Mouse (Mus musculus) hindbrain, embryonic 14.5 days (tissue): Measurements from ENCODE around the gene Pccb. TPM values are rescaled to one million over a fixed set of nuclear protein-coding genes. Genes with fewer than 3 reads are reported as not detected.

Experiments used
- ATAC-seq: fragments of 200-750 bp; cut with Nextera tagmentation; 2 replicates; pipeline ENCODE4 v1.8.0; 2017; ENCODE audit warnings: moderate number of reproducible peaks, mild to moderate bottlenecking, moderate TSS enrichment, moderate library complexity; ENCODE audit not compliant: low FRiP score
- DNase-seq: peaks from one replicate; pipeline ENCODE4 v3.0.0-alpha.2; 2015; ENCODE audit warnings: low spot score
- H3K27ac ChIP-seq: fragments of 300-500 bp; sonication (generic); 2 replicates; pipeline ENCODE4 v1.5.1; 2014; ENCODE audit warnings: mild to moderate bottlenecking, moderate library complexity
- H3K27me3 ChIP-seq: fragments of 300-500 bp; sonication (generic); 2 replicates; pipeline ENCODE4 v1.6.1; 2014; ENCODE audit warnings: mild to moderate bottlenecking, low read length, mixed read lengths; ENCODE audit not compliant: control insufficient read depth, insufficient read depth
- H3K36me3 ChIP-seq: fragments of 300-500 bp; sonication (generic); replicated peaks from 2 replicates; pipeline ENCODE4 v1.6.1; 2014; ENCODE audit not compliant: control insufficient read depth, insufficient read depth
- H3K4me1 ChIP-seq: fragments of 300-500 bp; sonication (generic); replicated peaks from 2 replicates; pipeline ENCODE4 v1.6.1; 2014; ENCODE audit warnings: antibody characterized with exemption, low read length, mixed read lengths; ENCODE audit not compliant: control insufficient read depth, insufficient read depth
- H3K4me2 ChIP-seq: fragments of 300-500 bp; sonication (generic); replicated peaks from 2 replicates; pipeline ENCODE4 v1.6.1; 2014; ENCODE audit warnings: mild to moderate bottlenecking, moderate library complexity
- H3K4me3 ChIP-seq: fragments of 300-500 bp; sonication (generic); replicated peaks from 2 replicates; pipeline ENCODE4 v1.5.1; 2014; ENCODE audit warnings: mild to moderate bottlenecking, low read length
- H3K9ac ChIP-seq: fragments of 300-500 bp; sonication (generic); 2 replicates; pipeline ENCODE4 v1.6.1; 2014
- H3K9me3 ChIP-seq: fragments of 300-500 bp; sonication (generic); 2 replicates; pipeline ENCODE4 v1.6.1; 2016; ENCODE audit warnings: low read length; ENCODE audit not compliant: control insufficient read depth
- WGBS: fragments of 180-500 bp; shearing (Covaris S2); extraction: QIAGEN DNeasy Blood & Tissue Kit; methylation state at CpG from one replicate; pipeline ENCODE4 v1.1.7; 2014; 5-methylcytosine and 5-hydroxymethylcytosine counted together
- polyA plus RNA-seq: library from polyadenylated mRNA; unstranded; fragments of >200 nt; fragmentation: Nextera tagmentation; extraction: Ambion mirVana; gene quantifications from 2 replicates; pipeline ENCODE4 v1.2.1, GENCODE M21; 2014

Pccb gene
- polyA plus RNA-seq, 1 experiment from 2014 or later = 24.9 TPM

GRCm38 (mm10) chr9:101053279-101053678 is 18.6 kb upstream of the Pccb start:
- Histone ChIP-seq H3K36me3 (no peaks in the 10 kb centered on the region), H3K9ac (no peak overlapping the region), H3K4me1 (no peaks in the 10 kb centered on the region), H3K4me3 (no peak overlapping the region), H3K27ac (no peak overlapping the region), H3K27me3 (no peaks in the 10 kb centered on the region), H3K9me3 (no peaks in the 10 kb centered on the region), H3K4me2 (no peak overlapping the region)
- DNase-seq (no peak), ATAC-seq (no peak)
- 78% methylated on average over 14 of the region's 14 CpGs for WGBS

GRCm38 (mm10) chr9:101052691-101053090 is 18.0 kb upstream of the Pccb start:
- Histone ChIP-seq H3K4me1 (no peaks in the 10 kb centered on the region), H3K4me3 (no peak overlapping the region), H3K36me3 (no peaks in the 10 kb centered on the region), H3K27ac (no peak overlapping the region), H3K9ac (no peak overlapping the region), H3K4me2 (no peak overlapping the region), H3K9me3 (no peaks in the 10 kb centered on the region), H3K27me3 (no peaks in the 10 kb centered on the region)
- WGBS = 83% methylated on average over 6 of the region's 6 CpGs
- DNase-seq = no peak
- no peak for ATAC-seq

- 92% methylated on average over 3 of the region's 3 CpGs for WGBS
- Histone ChIP-seq H3K9me3 (no peaks in the 10 kb centered on the region), H3K4me1 (no peaks in the 10 kb centered on the region), H3K9ac (no peak overlapping the region), H3K27me3 (no peaks in the 10 kb centered on the region), H3K4me3 (no peak overlapping the region), H3K27ac (no peak overlapping the region), H3K36me3 (no peaks in the 10 kb centered on the region), H3K4me2 (no peak overlapping the region)
- no peak for DNase-seq
- ATAC-seq = no peak
Observed at GRCm38 (mm10) chr9:101052007-101052406, 17.3 kb upstream of the Pccb start.

- H3K27me3 ChIP-seq = no peaks in the 10 kb centered on the region
- no peaks in the 10 kb centered on the region for H3K4me1 ChIP-seq
- H3K9ac ChIP-seq = no peak overlapping the region
- H3K9me3 ChIP-seq = no peaks in the 10 kb centered on the region
- H3K27ac ChIP-seq = no peak overlapping the region
- H3K36me3 ChIP-seq = no peaks in the 10 kb centered on the region
- DNase-seq (no peak), ATAC-seq (no peak)
- H3K4me2 ChIP-seq = no peak overlapping the region
- no peak overlapping the region for H3K4me3 ChIP-seq
- 55% methylated on average over 15 of the region's 15 CpGs for WGBS
Observed at GRCm38 (mm10) chr9:101045710-101046338, 11.1 kb upstream of the Pccb start.

- ATAC-seq (no peak), DNase-seq (no peak)
- no peak overlapping the region for H3K27ac ChIP-seq
- no peaks in the 10 kb centered on the region for H3K9me3 ChIP-seq
- no peak overlapping the region for H3K9ac ChIP-seq
- H3K4me3 ChIP-seq = no peak overlapping the region
- H3K27me3 ChIP-seq = no peaks in the 10 kb centered on the region
- no peaks in the 10 kb centered on the region for H3K4me1 ChIP-seq
- H3K4me2 ChIP-seq = no peak overlapping the region
- WGBS = 83% methylated on average over 9 of the region's 9 CpGs
- no peaks in the 10 kb centered on the region for H3K36me3 ChIP-seq
Observed at GRCm38 (mm10) chr9:101042249-101042648, 7.6 kb upstream of the Pccb start.

- H3K9ac ChIP-seq = no peak overlapping the region
- H3K36me3 ChIP-seq = no peaks in the 10 kb centered on the region
- no peaks in the 10 kb centered on the region for H3K9me3 ChIP-seq
- WGBS = 80% methylated on average over 5 of the region's 5 CpGs
- H3K4me3 ChIP-seq = no peak overlapping the region
- H3K27me3 ChIP-seq = no peaks in the 10 kb centered on the region
- ATAC-seq (no peak), DNase-seq (no peak)
- no peak overlapping the region for H3K27ac ChIP-seq
- no peaks in the 10 kb centered on the region for H3K4me1 ChIP-seq
- H3K4me2 ChIP-seq = no peak overlapping the region
Observed at GRCm38 (mm10) chr9:101041508-101041907, 6.8 kb upstream of the Pccb start.

- H3K4me3 ChIP-seq = no peak overlapping the region
- H3K4me2 ChIP-seq = no peak overlapping the region
- no peaks in the 10 kb centered on the region for H3K9me3 ChIP-seq
- peaks cover 3% of the 10 kb centered on the region; the same call in 1 of the 2 replicates for H3K4me1 ChIP-seq
- DNase-seq (no peak), ATAC-seq (no peak)
- H3K27me3 ChIP-seq = no peaks in the 10 kb centered on the region
- 84% methylated on average over 5 of the region's 5 CpGs for WGBS
- no peak overlapping the region for H3K9ac ChIP-seq
- H3K36me3 ChIP-seq = no peaks in the 10 kb centered on the region
- no peak overlapping the region for H3K27ac ChIP-seq
Observed at GRCm38 (mm10) chr9:101038634-101039033, 3.9 kb upstream of the Pccb start.

- Histone ChIP-seq H3K36me3 (no peaks in the 10 kb centered on the region), H3K9ac (no peak overlapping the region), H3K4me2 (no peak overlapping the region), H3K27me3 (no peaks in the 10 kb centered on the region), H3K27ac (no peak overlapping the region), H3K4me1 (peaks cover 7% of the 10 kb centered on the region; the same call in 1 of the 2 replicates), H3K9me3 (no peaks in the 10 kb centered on the region), H3K4me3 (no peak overlapping the region)
- ATAC-seq (no peak), DNase-seq (no peak)
- 61% methylated on average over 7 of the region's 7 CpGs for WGBS
Observed at GRCm38 (mm10) chr9:101037396-101037795, 2.7 kb upstream of the Pccb start.

- DNase-seq (no peak), ATAC-seq (no peak)
- Histone ChIP-seq H3K27me3 (no peaks in the 10 kb centered on the region), H3K4me2 (no peak overlapping the region), H3K4me3 (no peak overlapping the region), H3K36me3 (no peaks in the 10 kb centered on the region), H3K27ac (no peak overlapping the region), H3K9ac (no peak overlapping the region), H3K9me3 (no peaks in the 10 kb centered on the region), H3K4me1 (peaks cover 7% of the 10 kb centered on the region; the same call in 1 of the 2 replicates)
- 85% methylated on average over 2 of the region's 2 CpGs for WGBS
Observed at GRCm38 (mm10) chr9:101036876-101037275, 2.2 kb upstream of the Pccb start.
